Mouse (Mus musculus): ENCODE results near the gene Alg9. TPM values are rescaled to one million over a fixed set of nuclear protein-coding genes. Genes with fewer than 3 reads are reported as not detected.

Gene Alg9
- 10.7 TPM for polyA plus RNA-seq (2014; fragmentation: Illumina TruSeq; extraction: RNeasy Lipid Tissue Mini Kit (QIAGEN cat#74804))

GRCm38 (mm10) chr9:50774991-50775612 is at the start of gene Alg9, which contains the start of gene 1110032A03Rik:
Gene Alg9 (plus strand): TSS chr9:50775019.
Gene 1110032A03Rik (minus strand): TSS chr9:50775520.

DNA sequence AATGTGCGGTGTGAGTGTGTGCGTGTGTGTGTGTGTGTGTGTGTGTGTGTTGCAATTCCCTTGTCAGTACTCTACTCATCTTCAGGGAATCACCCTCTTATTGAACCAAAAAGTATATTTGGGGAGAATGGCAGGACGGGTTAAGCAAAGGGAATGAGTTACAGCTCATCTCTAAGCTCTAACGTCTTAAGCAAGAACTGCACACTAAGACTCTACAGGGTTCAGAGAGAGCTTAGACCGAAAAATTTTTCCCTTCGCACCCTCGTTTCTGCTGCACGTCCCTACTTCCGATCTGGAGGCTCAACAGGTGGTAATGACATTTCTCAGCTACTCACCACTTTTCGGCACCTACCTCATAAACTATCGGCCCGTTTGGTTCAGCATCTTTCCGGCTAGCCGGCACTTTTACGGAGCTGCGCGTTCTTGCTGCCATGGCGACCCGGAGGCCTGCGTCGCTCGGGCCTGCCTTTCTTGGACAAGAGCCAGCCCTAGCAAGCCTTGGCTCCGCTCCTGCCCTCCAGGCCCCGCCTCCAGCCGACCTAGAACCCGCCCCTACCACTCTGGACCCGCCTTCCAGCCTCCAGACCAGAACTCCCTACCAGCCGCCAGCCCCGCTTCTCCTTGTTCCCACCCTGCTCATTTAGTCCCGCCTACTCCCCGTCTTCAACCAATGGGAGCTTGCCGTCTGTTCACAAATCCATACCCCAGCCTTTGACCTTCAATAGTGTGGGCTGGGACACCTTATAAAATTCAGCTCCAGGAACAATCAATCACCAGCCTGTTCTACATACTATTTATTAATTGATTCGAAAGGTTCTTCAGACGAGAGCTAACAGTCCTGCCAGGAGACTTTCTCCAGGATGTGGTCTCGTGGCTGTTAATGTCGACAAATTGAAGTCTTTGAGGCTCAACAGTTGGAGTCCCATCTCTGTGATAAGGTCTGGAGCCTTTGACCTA is 35.6 kb upstream of the Alg9 start, which contains the start of gene Dixdc1:
Gene Dixdc1 (minus strand): TSS at position 604 of the 957 bp plus-strand sequence.

DNA sequence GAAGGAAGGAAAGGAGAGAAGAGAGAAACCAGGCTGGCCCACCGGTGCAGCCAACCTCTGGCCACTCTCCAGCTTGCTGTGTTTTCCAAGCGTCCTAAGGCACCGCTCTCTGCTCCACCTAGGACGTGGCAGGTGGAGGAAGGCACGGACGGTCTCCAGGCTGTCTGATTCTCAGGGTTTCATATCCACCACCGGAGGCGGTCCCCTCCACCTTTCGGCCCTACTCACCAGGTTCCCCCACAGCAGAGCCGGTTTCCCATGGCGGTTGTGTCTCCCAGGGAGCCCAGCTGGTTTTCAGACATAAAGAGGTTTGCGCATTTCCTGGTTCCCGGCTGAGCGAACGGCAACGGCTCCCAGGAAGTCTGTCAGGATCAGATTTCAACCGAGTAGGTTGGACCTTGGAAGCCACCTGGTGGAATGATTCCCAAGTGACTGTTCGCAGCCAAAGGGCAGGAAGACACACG is 28.6 kb upstream of the Alg9 start, which contains the start of gene 2310030G06Rik:
Gene 2310030G06Rik (minus strand): TSS at position 323 of the 464 bp plus-strand sequence.

GRCm38 (mm10) chr9:50751323-50751722 is 23.5 kb upstream of the Alg9 start, which contains the start of gene Cryab:
Gene Cryab (plus strand): TSS chr9:50751325.

DNA sequence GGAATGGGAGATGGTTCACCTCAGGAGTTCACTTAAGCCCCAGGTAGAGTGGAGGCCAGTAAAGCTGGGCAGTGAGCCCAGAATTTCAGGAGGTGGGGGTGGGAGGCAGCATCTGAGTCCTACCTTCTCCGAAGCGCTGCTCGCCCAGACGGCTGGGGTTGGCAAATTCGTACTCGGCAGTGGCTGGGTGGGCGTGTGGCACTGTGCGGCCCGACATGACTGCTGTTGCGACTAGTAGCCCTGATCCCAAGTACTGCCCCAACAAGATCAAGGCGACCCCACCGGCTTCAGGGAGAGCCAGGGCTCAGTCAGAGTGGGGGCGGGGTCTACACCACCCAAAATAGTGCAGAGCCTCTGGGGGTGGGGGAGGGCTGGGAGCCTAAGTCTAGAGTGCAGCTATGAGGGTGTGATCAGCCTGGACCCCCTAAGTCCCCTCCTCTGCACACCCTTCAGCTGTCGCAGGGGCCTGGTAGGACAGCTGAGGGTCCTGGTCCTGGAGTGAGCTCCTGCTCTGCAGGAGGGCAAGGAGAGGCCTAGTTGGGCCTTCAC is 22.7 kb upstream of the Alg9 start, which contains the start of gene Hspb2:
Gene Hspb2 (minus strand): TSS at position 301 of the 549 bp plus-strand sequence.

GRCm38 (mm10) chr9:50768107-50769002 is 6.5 kb upstream of the Alg9 start, which contains the start of gene Fdxacb1:
Gene Fdxacb1 (plus strand): TSS chr9:50768236.

GRCm38 (mm10) chr9:50845081-50845480 is 70.3 kb downstream of the Alg9 start, which contains the start of gene Ppp2r1b:
Gene Ppp2r1b (plus strand): TSS chr9:50845301.

Other genes with a start within 250 kb of the Alg9 start
- 124 TPM for gene Pts, start 246.3 kb upstream of the Alg9 start, polyA plus RNA-seq (2014; fragmentation: Illumina TruSeq; extraction: RNeasy Lipid Tissue Mini Kit (QIAGEN cat#74804))
- gene Il18, start 220.2 kb upstream of the Alg9 start, polyA plus RNA-seq (2014; fragmentation: Illumina TruSeq; extraction: RNeasy Lipid Tissue Mini Kit (QIAGEN cat#74804)) = 65.9 TPM
- gene Bco2, start 219.8 kb upstream of the Alg9 start, polyA plus RNA-seq (2014; fragmentation: Illumina TruSeq; extraction: RNeasy Lipid Tissue Mini Kit (QIAGEN cat#74804)) = 4.8 TPM
- gene Tex12, start 213.7 kb upstream of the Alg9 start, polyA plus RNA-seq (2014; fragmentation: Illumina TruSeq; extraction: RNeasy Lipid Tissue Mini Kit (QIAGEN cat#74804)) = 2.1 TPM
- 137 TPM for gene Sdhd, start 171.2 kb upstream of the Alg9 start, polyA plus RNA-seq (2014; fragmentation: Illumina TruSeq; extraction: RNeasy Lipid Tissue Mini Kit (QIAGEN cat#74804))
- gene Timm8b, start 171.1 kb upstream of the Alg9 start, polyA plus RNA-seq (2014; fragmentation: Illumina TruSeq; extraction: RNeasy Lipid Tissue Mini Kit (QIAGEN cat#74804)) = 85.1 TPM
- gene Pih1d2, start 157.7 kb upstream of the Alg9 start, polyA plus RNA-seq (2014; fragmentation: Illumina TruSeq; extraction: RNeasy Lipid Tissue Mini Kit (QIAGEN cat#74804)) = 10.3 TPM
- 157 TPM for gene Nkapd1, start 157.6 kb upstream of the Alg9 start, polyA plus RNA-seq (2014; fragmentation: Illumina TruSeq; extraction: RNeasy Lipid Tissue Mini Kit (QIAGEN cat#74804))
- 84.0 TPM for gene Dlat, start 115.2 kb upstream of the Alg9 start, polyA plus RNA-seq (2014; fragmentation: Illumina TruSeq; extraction: RNeasy Lipid Tissue Mini Kit (QIAGEN cat#74804))
- 16.8 TPM for gene Dixdc1, start 35.5 kb upstream of the Alg9 start, polyA plus RNA-seq (2014; fragmentation: Illumina TruSeq; extraction: RNeasy Lipid Tissue Mini Kit (QIAGEN cat#74804))
- gene 2310030G06Rik, start 28.5 kb upstream of the Alg9 start, polyA plus RNA-seq (2014; fragmentation: Illumina TruSeq; extraction: RNeasy Lipid Tissue Mini Kit (QIAGEN cat#74804)) = 14.3 TPM
- gene Cryab, start 23.7 kb upstream of the Alg9 start, polyA plus RNA-seq (2014; fragmentation: Illumina TruSeq; extraction: RNeasy Lipid Tissue Mini Kit (QIAGEN cat#74804)) = 6.0 TPM
- not detected for gene Hspb2, start 22.7 kb upstream of the Alg9 start, polyA plus RNA-seq (2014; fragmentation: Illumina TruSeq; extraction: RNeasy Lipid Tissue Mini Kit (QIAGEN cat#74804))
- gene Fdxacb1, start 6.8 kb upstream of the Alg9 start, polyA plus RNA-seq (2014; fragmentation: Illumina TruSeq; extraction: RNeasy Lipid Tissue Mini Kit (QIAGEN cat#74804)) = 5.1 TPM
- 61.9 TPM for gene 1110032A03Rik, start 501 bp downstream of the Alg9 start, polyA plus RNA-seq (2014; fragmentation: Illumina TruSeq; extraction: RNeasy Lipid Tissue Mini Kit (QIAGEN cat#74804))
- gene Ppp2r1b, start 70.3 kb downstream of the Alg9 start, polyA plus RNA-seq (2014; fragmentation: Illumina TruSeq; extraction: RNeasy Lipid Tissue Mini Kit (QIAGEN cat#74804)) = 32.0 TPM
- 29.1 TPM for gene Sik2, start 234.1 kb downstream of the Alg9 start, polyA plus RNA-seq (2014; fragmentation: Illumina TruSeq; extraction: RNeasy Lipid Tissue Mini Kit (QIAGEN cat#74804))

Measured in ovary, adult 10 weeks (tissue).